Mouse (Mus musculus) leukemia stem cell, adult 10-12 weeks (primary cell): Measurements from ENCODE around the gene Vmn1r166. TPM values are rescaled to one million over a fixed set of nuclear protein-coding genes. Genes with fewer than 3 reads are reported as not detected.

Source experiments
- polyA plus RNA-seq: library from polyadenylated mRNA; stranded (reverse); fragments of >175 nt; gene quantifications from 2 replicates; pipeline ENCODE4 v1.2.3, GENCODE M21; 2012; ENCODE audit warnings: low replicate concordance

Gene Vmn1r166
- polyA plus RNA-seq = not detected in 2 replicates

DNA sequence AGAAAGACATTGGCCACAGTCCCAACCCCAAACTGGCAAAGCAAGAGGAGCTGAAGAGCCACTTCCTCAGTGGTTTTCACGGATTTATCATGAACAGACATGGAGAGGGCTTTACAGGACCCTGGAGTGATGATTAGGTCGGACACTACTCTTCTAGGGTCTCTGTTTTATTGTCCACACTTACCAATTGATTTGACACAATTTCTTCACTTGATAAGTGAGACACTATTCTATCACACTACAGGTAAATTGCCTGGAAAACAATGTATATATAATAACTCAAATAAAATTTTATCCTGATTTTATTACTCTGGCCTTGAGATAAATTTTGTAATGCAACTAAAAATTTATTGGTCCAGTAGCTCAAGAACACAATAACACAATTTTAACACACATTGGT is at the start of gene Vmn1r166:
Gene Vmn1r166 (minus strand): TSS at position 101 of the 400 bp plus-strand sequence.

DNA sequence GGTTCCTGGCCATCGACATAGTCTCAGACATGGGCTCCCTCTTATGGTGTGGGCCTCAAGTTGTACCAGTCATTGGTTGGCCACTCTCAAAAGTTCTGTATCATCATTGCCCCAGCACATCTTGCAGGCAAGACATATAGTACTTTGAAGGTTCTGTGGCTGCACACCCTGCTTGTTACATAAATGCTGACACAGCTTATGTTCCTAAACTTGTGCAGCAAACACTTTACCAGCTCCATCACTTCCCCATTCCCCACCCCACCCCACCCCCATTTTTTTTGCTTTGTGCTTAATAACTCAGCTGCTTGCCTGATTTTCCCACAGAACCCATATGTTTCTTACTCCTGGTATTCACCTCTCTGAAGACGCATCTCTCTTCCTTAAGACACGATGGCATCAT is 49.4 kb upstream of the Vmn1r166 start, which contains the start of gene Nlrp4e:
Gene Nlrp4e (plus strand): TSS at position 301 of the 400 bp plus-strand sequence.

DNA sequence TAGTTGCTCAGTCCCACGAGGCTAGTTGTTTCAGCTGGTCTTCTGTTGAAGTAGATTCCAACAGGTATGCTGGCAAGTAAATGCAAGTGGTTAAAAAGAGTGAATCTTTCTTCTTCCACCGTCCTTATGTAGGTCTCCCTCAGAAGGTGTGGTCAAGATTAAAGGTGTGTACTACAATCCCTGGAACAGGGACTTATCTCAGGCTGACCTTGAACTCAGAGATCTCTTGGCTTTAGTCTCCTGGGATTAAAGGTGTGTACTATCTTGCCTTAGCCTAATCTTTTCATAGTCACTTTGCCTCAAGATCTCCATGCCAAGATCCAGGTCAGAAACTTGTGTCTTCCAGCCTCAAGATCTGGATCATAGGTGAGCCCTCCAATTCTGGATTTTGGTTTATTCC is 27.3 kb upstream of the Vmn1r166 start, which contains the start of gene Gm6902:
Gene Gm6902 (minus strand): TSS at position 101 of the 400 bp plus-strand sequence.

DNA sequence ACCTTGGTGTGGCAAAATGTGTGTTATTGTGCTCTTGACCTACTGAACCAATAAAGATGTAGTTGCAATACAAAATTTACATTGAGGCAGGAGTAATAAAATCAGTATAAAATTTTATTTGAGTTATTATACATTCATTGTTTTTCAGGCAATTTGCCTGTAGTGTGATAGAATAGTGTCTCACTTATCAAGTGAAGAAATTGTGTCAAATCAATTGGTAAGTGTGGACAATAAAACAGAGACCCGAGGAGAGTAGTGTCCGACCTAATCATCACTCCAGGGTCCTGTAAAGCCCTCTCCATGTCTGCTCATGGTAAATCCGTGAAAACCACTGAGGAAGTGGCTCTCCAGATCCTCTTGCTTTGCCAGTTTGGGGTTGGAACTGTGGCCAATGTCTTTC is 34.5 kb downstream of the Vmn1r166 start, which contains the start of gene Vmn1r165:
Gene Vmn1r165 (plus strand): TSS at position 301 of the 400 bp plus-strand sequence.

Other genes with a start within 250 kb of the Vmn1r166 start
- gene Gm4216, start 231.8 kb downstream of the Vmn1r166 start, polyA plus RNA-seq = not detected in 2 replicates
- not detected in 2 replicates for gene Vmn1r163, start 196.1 kb downstream of the Vmn1r166 start, polyA plus RNA-seq
- not detected in 2 replicates for gene Gm8720, start 184.2 kb downstream of the Vmn1r166 start, polyA plus RNA-seq
- not detected in 2 replicates for gene Gm10662, start 107.2 kb downstream of the Vmn1r166 start, polyA plus RNA-seq
- gene Vmn1r165, start 34.4 kb downstream of the Vmn1r166 start, polyA plus RNA-seq = not detected in 2 replicates
- not detected in 2 replicates for gene Gm6902, start 27.2 kb upstream of the Vmn1r166 start, polyA plus RNA-seq
- gene Nlrp4e, start 49.5 kb upstream of the Vmn1r166 start, polyA plus RNA-seq = not detected in 2 replicates
- gene Nlrp5, start 134.2 kb upstream of the Vmn1r166 start, polyA plus RNA-seq = not detected in 2 replicates